Mouse (Mus musculus): ENCODE measurements around the gene Tgfb3. TPM values are rescaled to one million over a fixed set of nuclear protein-coding genes. Genes with fewer than 3 reads are reported as not detected.

Gene Tgfb3
- polyA plus RNA-seq, 1 experiment from 2014 or later = 2.4 TPM

DNA sequence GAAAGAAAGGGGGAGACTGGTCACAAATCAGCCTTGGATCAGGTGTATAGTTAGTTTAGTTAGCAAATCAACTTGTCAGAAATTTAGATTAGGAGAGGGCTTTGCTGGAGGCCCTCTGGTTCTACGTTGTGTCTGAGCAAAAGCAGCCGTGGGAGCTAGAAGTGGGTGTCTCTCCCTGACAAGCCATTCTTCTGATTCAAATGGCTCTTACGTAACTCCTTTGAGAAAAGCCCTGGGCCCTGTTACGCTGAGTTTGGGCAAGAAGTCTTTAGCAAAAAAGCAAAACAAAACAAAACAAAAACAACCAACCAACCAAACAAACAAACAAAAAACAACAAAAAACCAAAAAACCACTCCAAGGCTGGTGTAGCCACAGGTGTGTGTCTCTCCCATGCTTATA, 11.9 kb upstream of the Tgfb3 start:
- WGBS (ENCODE audit: insufficient replicate concordance) = 55% methylated on average over 4 of the region's 4 CpGs
- ATAC-seq (ENCODE audit: low read depth) = no peak
- no peaks in the 10 kb centered on the region for H3K9me3 ChIP-seq (replicated peaks; ENCODE audit: control insufficient read depth, low read length)
- no peaks in the 10 kb centered on the region for H3K27me3 ChIP-seq (ENCODE audit: control insufficient read depth, insufficient read depth, low read depth, low read length)
- H3K4me2 ChIP-seq (ENCODE audit: low read depth, low read length) = no peak overlapping the region
- no peak overlapping the region for H3K4me3 ChIP-seq (ENCODE audit: low read depth, low read length)
- no peaks in the 10 kb centered on the region for H3K4me1 ChIP-seq (ENCODE audit: control insufficient read depth, low read depth, low read length)
- H3K36me3 ChIP-seq (ENCODE audit: control insufficient read depth, insufficient read depth) = no peaks in the 10 kb centered on the region
- H3K27ac ChIP-seq (ENCODE audit: low read length) = no peak overlapping the region
- H3K9ac ChIP-seq (ENCODE audit: low read depth, low read length) = no peak overlapping the region

DNA sequence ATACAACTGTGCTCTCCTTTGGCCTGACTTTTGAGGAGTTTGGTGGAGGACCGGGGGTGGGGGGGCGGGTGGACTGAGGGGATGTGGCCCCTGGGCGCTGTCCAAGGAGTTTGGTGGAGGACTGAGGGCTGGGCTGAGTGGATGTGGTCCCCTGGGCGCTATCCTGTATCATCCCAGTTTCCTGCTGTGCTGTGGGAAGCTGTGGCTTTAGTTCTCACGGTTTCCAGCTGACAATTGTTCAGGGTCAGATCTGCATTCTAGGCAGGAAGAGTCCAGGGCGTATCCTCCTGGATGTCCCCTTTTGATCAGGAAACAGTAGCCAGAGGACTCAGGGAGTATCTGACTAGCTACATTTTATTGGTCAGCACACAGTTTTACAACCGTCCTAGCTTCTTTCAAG, 9.2 kb upstream of the Tgfb3 start:
- WGBS (ENCODE audit: insufficient replicate concordance) = 47% methylated on average over 7 of the region's 7 CpGs
- Histone ChIP-seq H3K4me3 (ENCODE audit: low read depth, low read length) (no peak overlapping the region), H3K27ac (ENCODE audit: low read length) (no peak overlapping the region), H3K36me3 (ENCODE audit: control insufficient read depth, insufficient read depth) (no peaks in the 10 kb centered on the region), H3K4me1 (ENCODE audit: control insufficient read depth, low read depth, low read length) (no peaks in the 10 kb centered on the region; the same call in 1 of the 2 replicates), H3K9ac (ENCODE audit: low read depth, low read length) (no peak overlapping the region), H3K4me2 (ENCODE audit: low read depth, low read length) (no peak overlapping the region), H3K27me3 (ENCODE audit: control insufficient read depth, insufficient read depth, low read depth, low read length) (peaks cover 6% of the 10 kb centered on the region; the same call in 1 of the 2 replicates), H3K9me3 (replicated peaks; ENCODE audit: control insufficient read depth, low read length) (no peaks in the 10 kb centered on the region)
- ATAC-seq (ENCODE audit: low read depth) = peak; percentile 35; the same call in 1 of the 2 replicates

DNA sequence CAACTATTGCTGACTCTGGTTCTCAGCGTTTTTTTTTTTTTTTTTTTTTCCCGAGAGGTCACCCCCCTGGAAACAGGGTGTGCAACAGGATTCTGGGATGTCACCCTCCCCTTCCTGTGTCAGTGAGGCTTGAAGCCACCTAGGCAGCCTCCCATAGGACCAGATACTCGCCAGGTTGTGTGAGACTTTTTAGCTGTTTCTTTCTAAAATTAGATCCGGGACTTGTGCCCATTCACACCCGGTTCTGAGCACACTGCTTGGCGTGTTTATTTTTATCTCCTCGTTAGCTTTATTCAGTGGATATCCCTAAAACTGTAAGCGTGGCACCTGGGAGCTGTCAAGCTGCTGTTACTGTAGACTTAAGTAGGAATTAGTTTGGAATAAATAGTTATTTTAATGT, 7.7 kb upstream of the Tgfb3 start:
- no peaks in the 10 kb centered on the region; the same call in 1 of the 2 replicates for H3K4me1 ChIP-seq (ENCODE audit: control insufficient read depth, low read depth, low read length)
- no peak for ATAC-seq (ENCODE audit: low read depth)
- no peak overlapping the region for H3K9ac ChIP-seq (ENCODE audit: low read depth, low read length)
- WGBS (ENCODE audit: insufficient replicate concordance) = 62% methylated on average over 8 of the region's 8 CpGs
- H3K27ac ChIP-seq (ENCODE audit: low read length) = no peak overlapping the region
- H3K4me3 ChIP-seq (ENCODE audit: low read depth, low read length) = no peak overlapping the region
- H3K4me2 ChIP-seq (ENCODE audit: low read depth, low read length) = no peak overlapping the region
- H3K9me3 ChIP-seq (replicated peaks; ENCODE audit: control insufficient read depth, low read length) = no peaks in the 10 kb centered on the region
- no peaks in the 10 kb centered on the region for H3K36me3 ChIP-seq (ENCODE audit: control insufficient read depth, insufficient read depth)
- H3K27me3 ChIP-seq (ENCODE audit: control insufficient read depth, insufficient read depth, low read depth, low read length) = peaks cover 19% of the 10 kb centered on the region

DNA sequence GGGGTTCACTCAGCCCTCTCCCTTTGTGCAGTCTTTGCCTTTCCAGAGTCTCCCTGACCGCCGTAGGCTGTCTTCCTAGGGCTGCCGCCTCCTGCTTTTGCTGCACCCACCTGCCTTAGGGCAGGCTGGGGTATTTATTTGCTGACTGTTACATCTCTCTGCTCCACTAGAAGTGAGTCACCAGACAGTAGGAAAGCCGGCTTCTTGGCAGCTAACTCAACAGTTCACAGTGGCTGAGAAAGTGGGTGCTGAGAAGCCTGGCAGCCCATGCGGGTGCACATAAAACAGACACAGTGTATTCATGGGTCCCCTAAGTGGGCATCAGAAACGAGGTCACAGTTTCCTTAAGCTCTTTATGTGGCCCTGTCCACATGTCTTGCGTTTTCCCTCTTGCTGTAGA, 7.0 kb upstream of the Tgfb3 start:
- no peak overlapping the region for H3K27ac ChIP-seq (ENCODE audit: low read length)
- peaks cover 24% of the 10 kb centered on the region for H3K27me3 ChIP-seq (ENCODE audit: control insufficient read depth, insufficient read depth, low read depth, low read length)
- no peaks in the 10 kb centered on the region for H3K9me3 ChIP-seq (replicated peaks; ENCODE audit: control insufficient read depth, low read length)
- no peak overlapping the region for H3K4me2 ChIP-seq (ENCODE audit: low read depth, low read length)
- no peak for ATAC-seq (ENCODE audit: low read depth)
- no peak overlapping the region for H3K4me3 ChIP-seq (ENCODE audit: low read depth, low read length)
- H3K4me1 ChIP-seq (ENCODE audit: control insufficient read depth, low read depth, low read length) = no peaks in the 10 kb centered on the region; the same call in 1 of the 2 replicates
- no peak overlapping the region for H3K9ac ChIP-seq (ENCODE audit: low read depth, low read length)
- H3K36me3 ChIP-seq (ENCODE audit: control insufficient read depth, insufficient read depth) = no peaks in the 10 kb centered on the region
- 77% methylated on average over 7 of the region's 7 CpGs for WGBS (ENCODE audit: insufficient replicate concordance)

DNA sequence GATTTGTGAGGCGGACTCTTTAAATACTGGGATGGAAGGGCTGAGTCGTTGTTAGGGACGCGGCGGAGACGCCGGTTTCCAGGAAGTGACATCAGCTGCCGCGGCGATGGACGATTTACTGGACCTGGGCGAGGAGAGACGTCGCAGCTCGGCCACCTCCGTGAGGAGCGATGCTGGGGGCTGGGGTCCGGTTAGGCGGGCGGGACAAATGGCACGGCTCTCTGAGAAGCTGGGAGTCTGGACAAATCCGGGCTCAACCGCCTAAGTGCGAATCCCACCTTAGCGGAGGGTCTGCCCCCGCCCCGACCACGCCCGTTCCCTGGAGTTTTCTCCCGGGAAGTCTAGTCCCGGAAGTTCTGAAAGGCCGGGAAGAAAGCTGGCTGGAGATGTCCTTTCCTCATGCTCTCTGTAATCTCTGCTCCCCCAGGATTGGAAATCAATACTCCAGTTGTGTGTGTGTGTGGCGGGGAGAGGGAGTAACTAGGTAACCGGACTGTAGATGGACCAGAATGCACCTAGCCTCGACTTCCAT, 3.7 kb upstream of the Tgfb3 start, which contains the start of gene Ift43:
Gene Ift43, plus strand, starts transcription at position 61 of the 532 bp plus-strand sequence.
- no peaks in the 10 kb centered on the region; the same call in 1 of the 2 replicates for H3K4me1 ChIP-seq (ENCODE audit: control insufficient read depth, low read depth, low read length)
- WGBS (ENCODE audit: insufficient replicate concordance) = 1% methylated on average over 35 of the region's 35 CpGs
- peak within 1 kb of the TSS; percentile 18; the same call in 1 of the 2 replicates for H3K9ac ChIP-seq (ENCODE audit: low read depth, low read length)
- no peaks in the 10 kb centered on the region for H3K36me3 ChIP-seq (ENCODE audit: control insufficient read depth, insufficient read depth)
- H3K27ac ChIP-seq (ENCODE audit: low read length) = no peak within 1 kb of the TSS
- H3K4me3 ChIP-seq (ENCODE audit: low read depth, low read length) = peak within 1 kb of the TSS; percentile 59
- H3K4me2 ChIP-seq (ENCODE audit: low read depth, low read length) = peak within 1 kb of the TSS; percentile 57
- H3K27me3 ChIP-seq (ENCODE audit: control insufficient read depth, insufficient read depth, low read depth, low read length) = peaks cover 37% of the 10 kb centered on the region
- no peaks in the 10 kb centered on the region for H3K9me3 ChIP-seq (replicated peaks; ENCODE audit: control insufficient read depth, low read length)
- ATAC-seq (ENCODE audit: low read depth) = peak; percentile 55; the same call in 1 of the 2 replicates

DNA sequence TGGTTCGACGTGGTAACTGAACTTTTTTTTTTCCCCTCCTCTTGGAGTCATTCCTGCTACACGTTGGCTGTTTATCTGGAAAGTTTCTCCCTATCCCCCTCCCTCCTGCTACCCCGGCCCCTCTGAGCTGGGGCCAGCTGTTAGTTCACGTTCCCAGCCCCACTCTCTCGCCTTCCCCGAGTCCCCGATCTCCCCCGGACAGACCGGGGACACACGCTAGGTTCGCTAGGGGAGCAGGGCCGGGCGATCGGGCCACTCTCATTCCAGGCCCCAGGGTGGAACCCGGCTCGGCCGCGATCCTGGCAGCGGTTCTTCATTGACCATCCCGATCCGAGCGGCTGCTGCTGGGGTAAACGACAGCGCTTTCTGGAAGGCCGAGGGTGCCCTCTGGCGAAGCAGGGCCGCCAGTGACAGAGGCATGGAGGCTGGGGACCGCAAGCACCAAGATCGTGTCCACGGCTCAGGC, 394 bp upstream of the Tgfb3 start:
- Histone ChIP-seq H3K27me3 (ENCODE audit: control insufficient read depth, insufficient read depth, low read depth, low read length) (peaks cover 41% of the 10 kb centered on the region), H3K4me2 (ENCODE audit: low read depth, low read length) (peak overlapping the region; percentile 78), H3K36me3 (ENCODE audit: control insufficient read depth, insufficient read depth) (no peaks in the 10 kb centered on the region), H3K4me1 (ENCODE audit: control insufficient read depth, low read depth, low read length) (no peaks in the 10 kb centered on the region; the same call in 1 of the 2 replicates), H3K4me3 (ENCODE audit: low read depth, low read length) (peak overlapping the region; percentile 61), H3K9ac (ENCODE audit: low read depth, low read length) (peak overlapping the region; percentile 60), H3K27ac (ENCODE audit: low read length) (no peak overlapping the region), H3K9me3 (replicated peaks; ENCODE audit: control insufficient read depth, low read length) (no peaks in the 10 kb centered on the region)
- ATAC-seq (ENCODE audit: low read depth) = peak; percentile 76
- under 1% methylated on average over 31 of the region's 31 CpGs for WGBS (ENCODE audit: insufficient replicate concordance)

DNA sequence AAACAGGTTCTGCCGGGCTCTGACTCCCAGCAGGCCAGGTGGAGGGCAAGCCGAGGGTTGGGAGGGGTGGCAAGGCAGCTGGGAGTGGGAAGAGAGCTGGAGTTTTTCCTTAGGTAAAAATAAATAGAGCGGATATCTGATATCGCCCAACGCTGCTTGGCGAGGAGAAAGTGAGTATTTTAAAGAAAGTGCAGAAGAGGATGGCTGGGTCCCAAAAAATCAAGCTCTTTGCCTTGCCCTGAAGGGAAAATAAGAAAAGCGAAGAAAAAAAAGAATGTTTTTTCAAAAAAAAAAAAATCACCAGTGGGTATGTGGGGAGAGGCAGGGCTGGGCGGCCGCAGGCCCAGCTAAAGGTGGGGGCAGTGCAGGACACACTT, 677 bp downstream of the Tgfb3 start:
- peak overlapping the region; percentile 78 for H3K4me2 ChIP-seq (ENCODE audit: low read depth, low read length)
- WGBS (ENCODE audit: insufficient replicate concordance) = 40% methylated on average over 9 of the region's 9 CpGs
- peak overlapping the region; percentile 61 for H3K4me3 ChIP-seq (ENCODE audit: low read depth, low read length)
- H3K36me3 ChIP-seq (ENCODE audit: control insufficient read depth, insufficient read depth) = no peaks in the 10 kb centered on the region
- H3K27me3 ChIP-seq (ENCODE audit: control insufficient read depth, insufficient read depth, low read depth, low read length) = peaks cover 37% of the 10 kb centered on the region
- no peaks in the 10 kb centered on the region for H3K9me3 ChIP-seq (replicated peaks; ENCODE audit: control insufficient read depth, low read length)
- no peak overlapping the region for H3K27ac ChIP-seq (ENCODE audit: low read length)
- no peak overlapping the region for H3K9ac ChIP-seq (ENCODE audit: low read depth, low read length)
- ATAC-seq (ENCODE audit: low read depth) = no peak
- no peaks in the 10 kb centered on the region; the same call in 1 of the 2 replicates for H3K4me1 ChIP-seq (ENCODE audit: control insufficient read depth, low read depth, low read length)

DNA sequence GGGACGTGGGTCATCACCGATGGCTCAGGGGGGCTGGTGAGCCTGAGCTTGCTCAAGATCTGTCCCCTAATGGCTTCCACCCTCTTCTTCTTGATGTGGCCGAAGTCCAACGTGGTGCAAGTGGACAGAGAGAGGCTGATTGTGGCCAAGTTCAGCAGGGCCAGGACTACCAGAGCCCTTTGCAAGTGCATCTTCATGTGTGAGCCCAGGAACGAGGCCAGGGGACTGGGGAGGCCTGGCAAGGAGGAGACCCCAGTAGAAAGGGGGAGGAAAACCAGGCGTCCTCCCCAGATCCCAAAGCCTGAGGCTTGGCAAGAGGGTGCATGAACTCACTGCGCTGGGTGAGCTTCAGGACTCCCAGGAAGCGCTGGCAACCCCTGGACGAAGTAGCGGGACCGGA, 1.1 kb downstream of the Tgfb3 start:
- Histone ChIP-seq H3K9ac (ENCODE audit: low read depth, low read length) (no peak overlapping the region), H3K36me3 (ENCODE audit: control insufficient read depth, insufficient read depth) (no peaks in the 10 kb centered on the region), H3K27ac (ENCODE audit: low read length) (no peak overlapping the region), H3K4me2 (ENCODE audit: low read depth, low read length) (no peak overlapping the region), H3K27me3 (ENCODE audit: control insufficient read depth, insufficient read depth, low read depth, low read length) (peaks cover 33% of the 10 kb centered on the region), H3K9me3 (replicated peaks; ENCODE audit: control insufficient read depth, low read length) (no peaks in the 10 kb centered on the region), H3K4me1 (ENCODE audit: control insufficient read depth, low read depth, low read length) (no peaks in the 10 kb centered on the region; the same call in 1 of the 2 replicates), H3K4me3 (ENCODE audit: low read depth, low read length) (no peak overlapping the region)
- WGBS (ENCODE audit: insufficient replicate concordance) = 38% methylated on average over 11 of the region's 11 CpGs
- ATAC-seq (ENCODE audit: low read depth) = no peak

DNA sequence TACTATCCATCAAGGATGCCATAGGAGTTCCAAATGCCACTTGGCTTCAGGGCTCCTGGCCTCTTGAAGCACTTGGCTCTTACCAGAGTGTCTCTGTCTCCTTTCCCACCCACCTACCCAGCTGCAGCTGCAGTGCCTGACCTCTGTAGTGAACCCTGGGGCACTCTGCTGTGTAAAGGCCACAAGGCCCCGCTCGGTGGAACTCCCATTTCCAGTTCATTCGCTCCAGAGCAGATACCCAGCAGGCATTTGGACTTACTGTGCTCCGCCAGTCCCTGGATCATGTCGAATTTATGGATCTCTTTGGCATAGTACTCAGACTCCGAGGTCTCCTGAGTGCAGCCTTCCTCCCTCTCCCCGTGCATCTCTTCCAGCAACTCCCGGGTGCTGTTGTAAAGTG, 1.5 kb downstream of the Tgfb3 start:
- Histone ChIP-seq H3K27me3 (ENCODE audit: control insufficient read depth, insufficient read depth, low read depth, low read length) (peaks cover 28% of the 10 kb centered on the region), H3K4me2 (ENCODE audit: low read depth, low read length) (no peak overlapping the region), H3K9ac (ENCODE audit: low read depth, low read length) (no peak overlapping the region), H3K4me1 (ENCODE audit: control insufficient read depth, low read depth, low read length) (no peaks in the 10 kb centered on the region; the same call in 1 of the 2 replicates), H3K4me3 (ENCODE audit: low read depth, low read length) (no peak overlapping the region), H3K27ac (ENCODE audit: low read length) (no peak overlapping the region), H3K9me3 (replicated peaks; ENCODE audit: control insufficient read depth, low read length) (no peaks in the 10 kb centered on the region), H3K36me3 (ENCODE audit: control insufficient read depth, insufficient read depth) (no peaks in the 10 kb centered on the region)
- 41% methylated on average over 8 of the region's 8 CpGs for WGBS (ENCODE audit: insufficient replicate concordance)
- ATAC-seq (ENCODE audit: low read depth) = no peak
